Mouse (Mus musculus): ENCODE data around the gene Fbxw10. TPM values are rescaled to one million over a fixed set of nuclear protein-coding genes. Genes with fewer than 3 reads are reported as not detected.

Gene Fbxw10
- polyA plus RNA-seq, 2 experiments = 0.56 to 0.67 TPM

DNA sequence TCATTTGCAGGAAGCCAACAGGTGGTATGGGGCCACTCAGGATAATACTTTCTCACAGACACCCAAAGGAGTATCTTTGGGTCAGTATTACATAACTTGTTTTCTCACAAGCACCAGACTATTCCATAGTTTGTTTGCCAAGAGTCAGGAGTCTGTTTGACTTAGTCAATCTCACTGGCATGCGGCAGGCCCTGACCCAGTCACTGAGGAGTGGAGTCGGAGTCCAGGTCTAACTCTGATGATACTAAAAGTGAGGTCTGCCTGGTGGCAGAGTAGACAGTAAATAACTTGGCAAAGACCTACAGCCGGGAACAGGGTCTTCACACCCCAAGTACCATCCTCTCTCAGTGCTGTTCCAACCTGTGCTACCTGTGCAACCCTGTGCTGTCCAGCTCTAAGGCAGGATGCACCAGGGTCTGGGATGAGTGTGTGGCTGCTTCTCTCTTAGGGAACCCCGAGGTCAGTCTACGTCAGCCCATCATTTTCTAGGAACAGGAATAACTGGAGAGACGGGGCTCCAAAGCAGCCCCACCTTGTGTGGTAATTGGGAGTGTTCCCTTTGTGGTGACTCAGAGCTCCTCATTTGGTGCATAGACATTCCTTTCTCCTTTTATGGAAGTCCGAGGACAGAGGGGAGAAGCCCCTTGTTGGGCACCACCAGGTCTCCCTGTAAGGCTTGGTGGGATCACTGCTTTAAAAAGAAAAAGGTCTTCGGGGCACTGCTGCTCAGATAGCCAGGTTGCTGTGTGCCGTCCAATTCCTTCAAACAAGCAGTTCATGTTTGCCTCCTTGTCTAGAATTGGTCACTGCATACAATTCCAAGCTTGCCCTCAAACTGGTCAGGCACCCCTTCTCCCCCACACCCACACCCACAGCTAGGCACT, 21.4 kb upstream of the Fbxw10 start:
- WGBS = 74% methylated on average over 9 of the region's 9 CpGs

DNA sequence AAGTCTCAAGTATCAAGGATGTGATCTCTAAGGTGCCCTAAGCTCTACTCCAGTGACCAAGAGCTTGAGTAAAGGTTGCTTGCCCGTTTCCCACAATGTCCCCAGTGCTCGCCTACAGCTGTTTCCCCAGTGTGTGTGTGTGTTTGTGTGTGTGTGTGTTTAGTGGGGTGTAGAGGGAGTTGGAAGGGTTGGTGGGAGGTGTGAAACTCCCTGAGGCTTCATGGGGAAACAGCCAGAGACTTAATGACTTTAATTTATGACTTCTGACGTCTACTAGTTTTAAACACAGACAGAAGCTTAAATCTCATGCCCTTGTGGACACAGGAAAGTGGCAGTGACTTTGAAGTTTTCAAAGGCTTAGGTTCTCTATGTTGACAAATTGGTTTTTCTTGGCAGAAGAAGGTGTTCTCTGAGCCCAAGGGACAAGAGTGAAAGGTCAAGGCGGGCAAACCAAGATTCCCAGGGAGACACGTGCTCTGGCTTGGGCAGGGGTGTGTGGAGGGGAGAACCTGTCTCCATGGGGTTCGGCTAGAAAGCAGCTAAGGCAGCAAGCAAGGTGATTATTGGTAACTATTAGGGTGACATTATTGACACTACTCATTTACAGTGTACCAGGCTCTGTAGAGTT, 20.6 kb upstream of the Fbxw10 start:
- no peaks in the 10 kb centered on the region; the same call in 1 of the 2 replicates for H3K36me3 ChIP-seq (ENCODE audit: control insufficient read depth, insufficient read depth, low read length)
- no peak overlapping the region for H3K27ac ChIP-seq (replicated peaks; ENCODE audit: low read depth, low read length)
- no peak for TF ChIP-seq POLR2A (IDR thresholded peaks at IDR 0.05; ENCODE audit: borderline replicate concordance, extremely low read depth, insufficient read depth, insufficient read length)
- H3K4me1 ChIP-seq (ENCODE audit: control insufficient read depth, insufficient read depth, low read length) = peaks cover 14% of the 10 kb centered on the region
- DNase-seq (ENCODE audit: low spot score) (no peak), ATAC-seq (ENCODE audit: low FRiP score, low read depth) (no peak)
- 28% methylated on average over 6 of the region's 6 CpGs for WGBS
- no peak overlapping the region for H3K4me2 ChIP-seq (replicated peaks; ENCODE audit: low read depth, low read length, severe bottlenecking)
- H3K4me3 ChIP-seq (replicated peaks; ENCODE audit: low read length) = no peak overlapping the region
- no peaks in the 10 kb centered on the region for H3K9me3 ChIP-seq (ENCODE audit: control insufficient read depth, low read length)
- H3K27me3 ChIP-seq (ENCODE audit: control insufficient read depth, insufficient read depth, low read length) = no peaks in the 10 kb centered on the region
- no peak overlapping the region for H3K9ac ChIP-seq (ENCODE audit: low read depth, low read length, severe bottlenecking)

More for the DNA sequence above, 21.4 kb upstream of the Fbxw10 start:
- no peak overlapping the region for H3K4me2 ChIP-seq (replicated peaks; ENCODE audit: low read depth, low read length, severe bottlenecking)
- TF ChIP-seq POLR2A (IDR thresholded peaks at IDR 0.05; ENCODE audit: borderline replicate concordance, extremely low read depth, insufficient read depth, insufficient read length) = no peak
- no peak overlapping the region for H3K4me3 ChIP-seq (replicated peaks; ENCODE audit: low read length)
- peaks cover 22% of the 10 kb centered on the region for H3K4me1 ChIP-seq (ENCODE audit: control insufficient read depth, insufficient read depth, low read length)
- DNase-seq (ENCODE audit: low spot score) = peak; percentile 37
- no peaks in the 10 kb centered on the region for H3K27me3 ChIP-seq (ENCODE audit: control insufficient read depth, insufficient read depth, low read length)
- no peak overlapping the region for H3K9ac ChIP-seq (ENCODE audit: low read depth, low read length, severe bottlenecking)
- H3K36me3 ChIP-seq (ENCODE audit: control insufficient read depth, insufficient read depth, low read length) = no peaks in the 10 kb centered on the region; the same call in 1 of the 2 replicates
- no peak for ATAC-seq (ENCODE audit: low FRiP score, low read depth)
- H3K27ac ChIP-seq (replicated peaks; ENCODE audit: low read depth, low read length) = no peak overlapping the region
- H3K9me3 ChIP-seq (ENCODE audit: control insufficient read depth, low read length) = no peaks in the 10 kb centered on the region

DNA sequence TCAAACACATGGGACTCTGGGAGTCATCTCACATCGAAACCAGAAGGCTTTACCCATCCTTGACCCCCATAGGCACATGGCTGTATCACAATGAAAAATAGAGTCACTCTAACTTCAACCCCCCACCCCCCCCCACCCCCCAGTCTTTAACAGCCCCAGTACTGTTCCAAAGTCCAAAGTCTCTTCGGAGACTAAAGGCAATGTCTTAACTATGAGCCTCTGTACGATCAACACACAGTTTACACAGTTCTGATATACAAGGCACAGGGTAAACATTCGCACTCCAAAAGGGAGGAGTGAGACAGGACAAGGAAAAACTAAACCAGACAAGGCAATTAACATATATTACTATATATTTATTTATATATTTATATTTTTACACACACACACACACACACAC, 19.7 kb upstream of the Fbxw10 start:
- H3K27me3 ChIP-seq (ENCODE audit: control insufficient read depth, insufficient read depth, low read length) = no peaks in the 10 kb centered on the region
- no peaks in the 10 kb centered on the region for H3K9me3 ChIP-seq (ENCODE audit: control insufficient read depth, low read length)
- 98% methylated on average over 4 of the region's 4 CpGs for WGBS
- no peak overlapping the region for H3K4me3 ChIP-seq (replicated peaks; ENCODE audit: low read length)
- DNase-seq (ENCODE audit: low spot score) = no peak
- no peak overlapping the region for H3K27ac ChIP-seq (replicated peaks; ENCODE audit: low read depth, low read length)
- H3K4me1 ChIP-seq (ENCODE audit: control insufficient read depth, insufficient read depth, low read length) = peaks cover 14% of the 10 kb centered on the region
- H3K36me3 ChIP-seq (ENCODE audit: control insufficient read depth, insufficient read depth, low read length) = peaks cover 5% of the 10 kb centered on the region; the same call in 1 of the 2 replicates
- H3K9ac ChIP-seq (ENCODE audit: low read depth, low read length, severe bottlenecking) = no peak overlapping the region
- no peak for ATAC-seq (ENCODE audit: low FRiP score, low read depth)
- H3K4me2 ChIP-seq (replicated peaks; ENCODE audit: low read depth, low read length, severe bottlenecking) = no peak overlapping the region
- no peak for TF ChIP-seq POLR2A (IDR thresholded peaks at IDR 0.05; ENCODE audit: borderline replicate concordance, extremely low read depth, insufficient read depth, insufficient read length)

DNA sequence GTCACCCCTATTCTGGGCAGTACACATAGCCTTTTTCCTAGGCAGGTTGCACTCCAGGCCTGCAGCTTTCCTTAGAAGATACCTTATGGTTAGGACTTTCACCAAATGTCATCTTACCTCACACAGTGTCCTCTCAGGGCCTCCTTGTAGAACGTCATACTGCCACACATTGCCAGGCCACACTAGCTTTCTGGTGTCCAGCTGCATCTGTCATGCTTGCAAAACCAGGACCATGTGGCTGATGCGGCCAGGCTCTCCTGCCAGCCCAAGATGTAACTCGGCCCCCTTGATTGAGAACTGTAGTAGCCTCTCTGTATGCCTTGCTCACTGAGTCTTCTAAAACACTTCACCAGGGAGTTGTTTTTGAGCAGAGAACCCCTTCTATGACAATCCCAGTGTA, 19.0 kb upstream of the Fbxw10 start:
- WGBS = 81% methylated on average over 3 of the region's 3 CpGs

DNA sequence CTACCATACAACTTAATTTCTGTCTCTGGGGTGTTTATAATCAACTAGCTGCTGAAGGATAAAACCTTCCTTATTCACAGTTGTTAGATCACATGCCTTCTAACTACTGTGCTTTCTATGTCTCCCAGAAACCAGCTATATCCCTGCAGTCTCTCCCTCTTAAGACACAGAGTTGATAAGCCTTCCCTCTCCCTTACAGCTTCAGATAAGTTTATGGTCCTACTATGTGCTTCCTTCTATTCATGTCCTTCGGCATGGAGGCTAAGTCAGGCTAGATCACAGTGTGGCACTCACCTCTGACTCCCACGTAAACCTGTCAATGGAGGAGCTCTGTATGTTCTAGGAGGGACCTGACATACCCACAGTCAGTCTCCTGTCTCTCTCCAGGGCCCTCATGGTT, 16.5 kb upstream of the Fbxw10 start:
- no peak overlapping the region for H3K9ac ChIP-seq (ENCODE audit: low read depth, low read length, severe bottlenecking)

More for the DNA sequence above, 19.0 kb upstream of the Fbxw10 start:
- H3K4me2 ChIP-seq (replicated peaks; ENCODE audit: low read depth, low read length, severe bottlenecking) = no peak overlapping the region
- peaks cover 14% of the 10 kb centered on the region for H3K4me1 ChIP-seq (ENCODE audit: control insufficient read depth, insufficient read depth, low read length)
- H3K27me3 ChIP-seq (ENCODE audit: control insufficient read depth, insufficient read depth, low read length) = no peaks in the 10 kb centered on the region
- TF ChIP-seq POLR2A (IDR thresholded peaks at IDR 0.05; ENCODE audit: borderline replicate concordance, extremely low read depth, insufficient read depth, insufficient read length) = no peak
- H3K36me3 ChIP-seq (ENCODE audit: control insufficient read depth, insufficient read depth, low read length) = peaks cover 5% of the 10 kb centered on the region; the same call in 1 of the 2 replicates
- no peak overlapping the region for H3K4me3 ChIP-seq (replicated peaks; ENCODE audit: low read length)
- DNase-seq (ENCODE audit: low spot score) = no peak
- H3K27ac ChIP-seq (replicated peaks; ENCODE audit: low read depth, low read length) = no peak overlapping the region
- ATAC-seq (ENCODE audit: low FRiP score, low read depth) = no peak
- no peaks in the 10 kb centered on the region for H3K9me3 ChIP-seq (ENCODE audit: control insufficient read depth, low read length)
- H3K9ac ChIP-seq (ENCODE audit: low read depth, low read length, severe bottlenecking) = no peak overlapping the region

More for the DNA sequence above, 16.5 kb upstream of the Fbxw10 start:
- 79% methylated on average over 2 of the region's 2 CpGs for WGBS
- Histone ChIP-seq H3K36me3 (ENCODE audit: control insufficient read depth, insufficient read depth, low read length) (peaks cover 15% of the 10 kb centered on the region), H3K9me3 (ENCODE audit: control insufficient read depth, low read length) (no peaks in the 10 kb centered on the region), H3K27me3 (ENCODE audit: control insufficient read depth, insufficient read depth, low read length) (no peaks in the 10 kb centered on the region), H3K4me3 (replicated peaks; ENCODE audit: low read length) (no peak overlapping the region), H3K27ac (replicated peaks; ENCODE audit: low read depth, low read length) (no peak overlapping the region), H3K4me1 (ENCODE audit: control insufficient read depth, insufficient read depth, low read length) (no peaks in the 10 kb centered on the region), H3K4me2 (replicated peaks; ENCODE audit: low read depth, low read length, severe bottlenecking) (no peak overlapping the region)
- DNase-seq (ENCODE audit: low spot score) = no peak
- no peak for ATAC-seq (ENCODE audit: low FRiP score, low read depth)
- no peak for TF ChIP-seq POLR2A (IDR thresholded peaks at IDR 0.05; ENCODE audit: borderline replicate concordance, extremely low read depth, insufficient read depth, insufficient read length)
